Comparison of ENCODE assay signal across 19 mouse cellular contexts in the genomic region with DNA sequence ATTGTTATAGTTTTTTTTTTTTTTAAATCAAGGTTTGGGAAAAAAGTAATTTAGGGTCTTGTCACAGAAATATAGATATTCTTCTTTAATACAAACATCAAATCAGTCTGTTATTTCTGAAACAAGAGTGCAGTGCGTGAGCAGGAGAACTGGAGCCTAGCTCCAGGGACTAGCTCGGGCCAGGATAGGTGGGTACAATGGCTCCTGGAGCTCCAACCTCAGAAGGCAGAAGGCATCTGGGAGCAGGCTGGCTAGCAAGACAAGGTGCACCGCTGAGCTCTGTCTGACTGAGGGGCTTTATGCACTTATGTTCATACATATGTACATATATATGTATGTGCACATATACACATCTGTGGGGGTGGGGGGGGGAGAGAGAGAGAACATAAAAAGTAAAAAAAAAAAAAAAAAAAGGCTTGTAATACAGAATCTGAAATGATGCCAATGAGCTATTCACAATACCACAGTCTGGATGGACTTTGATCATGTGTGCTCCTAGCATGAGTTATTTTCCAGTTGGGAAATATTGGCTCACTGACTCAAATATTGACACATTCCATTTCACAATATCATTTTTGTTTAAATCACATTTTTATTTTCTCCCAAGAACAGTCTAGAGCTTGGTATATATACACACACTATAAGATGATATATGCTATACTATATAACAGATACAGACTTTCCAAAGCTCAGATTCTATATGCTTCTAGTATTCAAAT.
A peak's percentile ranks its signal among the peaks of the same experiment; 100 is the strongest.
DNase-seq lines count a peak whose midpoint lies in the region; ATAC-seq and TF ChIP-seq lines count a peak whose summit lies in the region.
"Had no signal": no experiment of that assay in that cellular context is flagged by ENCODE, and none has a peak within 500 bp of the region (broad histone marks: within the 10 kb centered on the region; RNA-seq: fewer than 3 reads in every experiment).

No protein-coding gene starts in this region.

- H3K27me3 ChIP-seq in liver, adult 2 months (ENCODE audit: control insufficient read depth, insufficient read depth, low read length) = no peaks in the 10 kb centered on the region
- H3K27me3 ChIP-seq in intestine, embryonic 15.5 days (replicated peaks) = no peaks in the 10 kb centered on the region
- H3K27me3 ChIP-seq in liver, postnatal 0 days (ENCODE audit: insufficient read depth, low read length) = no peaks in the 10 kb centered on the region
- H3K27me3 ChIP-seq: CH12.LX; forebrain, embryonic 13.5 days; hindbrain, embryonic 13.5 days had no signal

- peak overlapping the region; percentile 20; the same call in 1 of the 2 replicates for H3K9ac ChIP-seq in liver, adult 2 months (ENCODE audit: low read depth, low read length)
- no peak overlapping the region for H3K9ac ChIP-seq in intestine, embryonic 15.5 days
- H3K9ac ChIP-seq in liver, postnatal 0 days (replicated peaks) = no peak overlapping the region
- H3K9ac ChIP-seq: forebrain, embryonic 13.5 days; forebrain, postnatal 0 days; hindbrain, embryonic 13.5 days had no signal

- no peak for TF ChIP-seq CTCF in liver, adult 2 months (IDR thresholded peaks at IDR 0.05; ENCODE audit: low read depth, low read length)
- no peak for TF ChIP-seq CTCF in liver, postnatal 0 days (IDR thresholded peaks at IDR 0.05; ENCODE audit: low read depth)
- TF ChIP-seq CTCF in layer of hippocampus, adult 2 months (conservative IDR thresholded peaks at IDR 0.05) = no peak

- H3K4me3 ChIP-seq in liver, adult 2 months (ENCODE audit: insufficient read depth, low read depth, low read length) = no peak overlapping the region
- no peak overlapping the region for H3K4me3 ChIP-seq in intestine, embryonic 15.5 days (replicated peaks)
- H3K4me3 ChIP-seq in liver, postnatal 0 days (ENCODE audit: low read depth, low read length) = no peak overlapping the region
- no peak overlapping the region for H3K4me3 ChIP-seq in layer of hippocampus, adult 2 months
- H3K4me3 ChIP-seq: embryonic facial prominence, embryonic 10.5 days; forebrain, embryonic 13.5 days; gastrocnemius, adult 2 months; hindbrain, embryonic 13.5 days had no signal

- peaks cover 23% of the 10 kb centered on the region for H3K4me1 ChIP-seq in liver, adult 2 months (ENCODE audit: control insufficient read depth, insufficient read depth, low read length)
- H3K4me1 ChIP-seq in intestine, embryonic 15.5 days (replicated peaks) = 0 out of 2 replicates have a peak, but pooled peaks cover 4% of the 10 kb centered on the region
- peaks cover 18% of the 10 kb centered on the region for H3K4me1 ChIP-seq in liver, postnatal 0 days (ENCODE audit: insufficient read depth)
- H3K4me1 ChIP-seq: embryonic facial prominence, embryonic 10.5 days; forebrain, embryonic 13.5 days; hindbrain, embryonic 13.5 days had no signal

- TF ChIP-seq EP300 in liver, postnatal 0 days (IDR thresholded peaks at IDR 0.05; ENCODE audit: low read depth) = peak; percentile 29; the same call in 1 of the 2 replicates

- H3K4me2 ChIP-seq in intestine, embryonic 15.5 days (replicated peaks) = no peak overlapping the region
- H3K4me2 ChIP-seq in liver, postnatal 0 days (ENCODE audit: low read depth, low read length) = no peak overlapping the region
- H3K4me2 ChIP-seq: forebrain, embryonic 13.5 days; hindbrain, embryonic 13.5 days had no signal

- TF ChIP-seq POLR2A in liver, adult 2 months (IDR thresholded peaks at IDR 0.05; ENCODE audit: extremely low read depth, insufficient read depth, low read length) = no peak

- H3K27ac ChIP-seq in liver, adult 2 months (replicated peaks; ENCODE audit: insufficient read depth, low read depth, low read length) = peak overlapping the region; percentile 89
- H3K27ac ChIP-seq in intestine, embryonic 15.5 days = no peak overlapping the region
- H3K27ac ChIP-seq in liver, postnatal 0 days (ENCODE audit: low read depth) = peak overlapping the region; percentile 80
- H3K27ac ChIP-seq in layer of hippocampus, adult 2 months = no peak overlapping the region
- H3K27ac ChIP-seq: embryonic facial prominence, embryonic 10.5 days; forebrain, embryonic 13.5 days; gastrocnemius, adult 2 months; hindbrain, embryonic 13.5 days had no signal

- ATAC-seq in intestine, embryonic 15.5 days = peak; percentile 41; the same call in 1 of the 2 replicates
- peak; percentile 84 for ATAC-seq in liver, postnatal 0 days
- ATAC-seq: forebrain, embryonic 13.5 days; forebrain, postnatal 0 days had no signal

- 24% methylated on average over 3 of the region's 3 CpGs for WGBS in liver, adult 2 months
- WGBS in intestine, embryonic 15.5 days = 87% methylated on average over 3 of the region's 3 CpGs
- WGBS in liver, postnatal 0 days (ENCODE audit: insufficient replicate concordance) = 81% methylated on average over 3 of the region's 3 CpGs

- peak; percentile 98 for DNase-seq in liver, adult 2 months (ENCODE audit: extremely low read depth, low read depth, low spot score)
- DNase-seq in liver (no peak), NIH3T3 (ENCODE audit: low read depth) (peak; percentile 55)
- DNase-seq in liver, postnatal 0 days = no peak
- DNase-seq in layer of hippocampus, adult 2 months (ENCODE audit: low spot score in 2 of 2) = no peak
- no peak for DNase-seq in retina, embryonic 14.5 days (ENCODE audit: low spot score)
- DNase-seq: adrenal gland, adult 8-10 months; adrenal gland, postnatal 36 days; cerebellum, adult 2 months; cerebellum, postnatal 10 days; forebrain, postnatal 0 days; gastrocnemius, adult 2 months; gastrocnemius, postnatal 25 days; heart, postnatal 10 days had no signal

- H3K9me3 ChIP-seq in intestine, embryonic 15.5 days = no peaks in the 10 kb centered on the region
- no peaks in the 10 kb centered on the region for H3K9me3 ChIP-seq in liver, postnatal 0 days (ENCODE audit: low read length)
- H3K9me3 ChIP-seq: embryonic facial prominence, embryonic 10.5 days; forebrain, embryonic 13.5 days; hindbrain, embryonic 13.5 days had no signal

- peaks cover 1% of the 10 kb centered on the region; the same call in 1 of the 2 replicates for H3K36me3 ChIP-seq in liver, adult 2 months (ENCODE audit: control insufficient read depth, insufficient read depth, low read length)
- H3K36me3 ChIP-seq in intestine, embryonic 15.5 days = no peaks in the 10 kb centered on the region
- H3K36me3 ChIP-seq in liver, postnatal 0 days (replicated peaks; ENCODE audit: insufficient read depth, low read length) = no peaks in the 10 kb centered on the region

- H3K79me2 ChIP-seq in liver, adult 2 months (ENCODE audit: control insufficient read depth, insufficient read depth, low read length) = peaks cover 14% of the 10 kb centered on the region; the same call in 1 of the 2 replicates

Comparison
In these comparisons a context has a peak if more than half of its experiments do, and no peak if none do; other contexts are left out.
1. DNase-seq: peak in liver, adult 2 months (single experiment) and NIH3T3 (single experiment); none in liver (single experiment), liver, postnatal 0 days (single experiment), layer of hippocampus, adult 2 months (0 of 2) and retina, embryonic 14.5 days (single experiment).
2. H3K27ac ChIP-seq: peak in liver, adult 2 months (single experiment) and liver, postnatal 0 days (single experiment); none in intestine, embryonic 15.5 days (single experiment) and layer of hippocampus, adult 2 months (single experiment).